Mouse (Mus musculus) liver, adult 2 months (tissue): ENCODE data around the gene Mien1.

Experiments used
- CTCF ChIP-seq: fragments of 200-500 bp; IDR thresholded peaks from 2 replicates; pipeline ENCODE4 v1.5.1; 2011; ENCODE audit warnings: low read depth, low read length, control low read depth
- POLR2A ChIP-seq: fragments of 200-500 bp; IDR thresholded peaks from 2 replicates; pipeline ENCODE4 v1.6.1; 2011; ENCODE audit warnings: low read length, control low read depth; ENCODE audit not compliant: insufficient read depth; ENCODE audit errors: extremely low read depth

DNA sequence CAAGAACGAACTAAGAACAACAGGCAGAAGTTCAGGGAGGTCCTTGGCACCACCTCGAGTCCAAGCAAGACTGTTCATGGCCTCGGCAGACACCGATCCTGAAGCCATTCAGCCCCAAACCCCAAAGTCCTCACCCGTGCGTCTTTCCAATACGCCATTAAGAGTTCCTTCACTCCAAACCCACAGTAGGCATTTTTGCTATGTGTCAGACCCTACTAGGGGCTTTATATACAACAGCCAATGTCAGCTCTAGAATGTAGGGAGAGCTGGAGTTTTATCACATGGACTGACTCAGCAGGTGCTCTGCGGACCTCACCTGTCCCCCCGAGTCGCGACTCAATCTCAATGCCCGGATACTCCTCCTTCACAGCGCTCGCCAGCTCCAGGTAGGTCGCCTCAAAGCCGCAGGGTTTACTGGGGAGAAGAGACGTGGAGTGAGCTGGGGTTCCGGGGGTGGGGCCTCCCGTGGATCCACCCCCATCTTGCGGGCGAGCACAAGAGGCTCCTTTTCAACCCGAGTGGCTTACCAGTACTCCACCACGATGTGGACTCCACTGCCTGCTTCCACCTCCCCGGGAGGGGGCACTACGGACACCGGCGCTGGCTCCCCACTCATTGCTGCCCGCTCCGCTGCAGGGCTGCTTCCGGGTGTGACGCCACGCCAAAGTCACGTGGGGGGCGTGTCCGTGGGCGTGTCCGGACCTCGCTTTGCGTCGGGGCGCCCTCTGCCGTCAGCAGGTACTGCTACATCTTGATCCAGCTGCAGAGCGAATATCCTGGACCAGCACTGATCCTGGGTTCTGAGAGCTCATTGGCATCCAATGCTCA lies at the start of gene Mien1:
- peak; percentile 37; the same call in 1 of the 2 replicates for TF ChIP-seq POLR2A
- peak; percentile 88 for TF ChIP-seq CTCF
